Mouse (Mus musculus) adrenal gland, adult (tissue): ENCODE measurements around the gene Map4k4.

Experiments
- DNase-seq, 2 experiments: peaks; one replicate each; pipeline ENCODE4 v3.0.0; 2022 to 2023; ENCODE audit warnings: low spot score in 1 of 2; ENCODE audit not compliant: inconsistent age in 2 of 2

The Map4k4 gene

GRCm38 (mm10) chr1:39900181-39901005, at the start of gene Map4k4:
Gene Map4k4, plus strand, starts transcription at chr1:39900913.
- DNase-seq, result peak; percentile 88 to 93

- DNase-seq, result no peak
Observed at GRCm38 (mm10) chr1:39855949-39856348, 44.8 kb upstream of the Map4k4 start.

GRCm38 (mm10) chr1:39856795-39857447, 43.8 kb upstream of the Map4k4 start:
- DNase-seq, result no peak

- no peak for DNase-seq
Observed at GRCm38 (mm10) chr1:39857448-39857820, 43.3 kb upstream of the Map4k4 start.

- DNase-seq, result peak in 1 of 2 experiments; percentile 41
Observed at GRCm38 (mm10) chr1:39859213-39859612, 41.5 kb upstream of the Map4k4 start.

- DNase-seq, result no peak
Observed at GRCm38 (mm10) chr1:39866367-39867141, 34.2 kb upstream of the Map4k4 start.

- no peak for DNase-seq
Observed at GRCm38 (mm10) chr1:39867142-39867525, 33.6 kb upstream of the Map4k4 start.

GRCm38 (mm10) chr1:39867966-39868593, 32.6 kb upstream of the Map4k4 start:
- DNase-seq, result peak; percentile 62 to 88

- DNase-seq, result peak; percentile 21 to 54
Observed at GRCm38 (mm10) chr1:39868825-39869571, 31.7 kb upstream of the Map4k4 start.

GRCm38 (mm10) chr1:39869721-39870201, 31.0 kb upstream of the Map4k4 start:
- DNase-seq, result peak in 1 of 2 experiments; percentile 57

GRCm38 (mm10) chr1:39877981-39878380, 22.7 kb upstream of the Map4k4 start:
- DNase-seq, result no peak

- DNase-seq, result no peak
Observed at GRCm38 (mm10) chr1:39882505-39882904, 18.2 kb upstream of the Map4k4 start.

- no peak for DNase-seq
Observed at GRCm38 (mm10) chr1:39884803-39885515, 15.8 kb upstream of the Map4k4 start.

GRCm38 (mm10) chr1:39887997-39888396, 12.7 kb upstream of the Map4k4 start:
- no peak for DNase-seq

- no peak for DNase-seq
Observed at GRCm38 (mm10) chr1:39889429-39889828, 11.3 kb upstream of the Map4k4 start.

GRCm38 (mm10) chr1:39889973-39890372, 10.7 kb upstream of the Map4k4 start:
- no peak for DNase-seq

- DNase-seq, result no peak
Observed at GRCm38 (mm10) chr1:39893153-39893880, 7.4 kb upstream of the Map4k4 start.

GRCm38 (mm10) chr1:39895097-39895496, 5.6 kb upstream of the Map4k4 start:
- peak in 1 of 2 experiments; percentile 32 for DNase-seq

- no peak for DNase-seq
Observed at GRCm38 (mm10) chr1:39895506-39895905, 5.2 kb upstream of the Map4k4 start.
